ENCODE assay signal across 14 mouse cellular contexts in genomic region chr14:122471449-122472085, GRCm38 (mm10). TPM values are rescaled to one million over a fixed set of nuclear protein-coding genes. Genes with fewer than 3 reads are reported as not detected.
DNase-seq lines count a peak whose midpoint lies in the region; ATAC-seq lines count a peak whose summit lies in the region.
"Had no signal": no experiment of that assay in that cellular context is flagged by ENCODE, and none has a peak within 500 bp of the region (broad histone marks: within the 10 kb centered on the region; RNA-seq: fewer than 3 reads in every experiment).

No protein-coding gene starts in this region.

- peaks cover 100% of the 10 kb centered on the region for H3K27me3 ChIP-seq in intestine, embryonic 14.5 days (replicated peaks; ENCODE audit: control insufficient read depth, insufficient read depth, low read length)
- peaks cover 85% of the 10 kb centered on the region for H3K27me3 ChIP-seq in intestine, embryonic 16.5 days (replicated peaks; ENCODE audit: control insufficient read depth, insufficient read depth, low read length)
- H3K27me3 ChIP-seq in forebrain, embryonic 14.5 days (replicated peaks; ENCODE audit: control insufficient read depth, insufficient read depth, low read length) = peaks cover 24% of the 10 kb centered on the region
- H3K27me3 ChIP-seq in limb, embryonic 13.5 days = peaks cover 92% of the 10 kb centered on the region

- no peak overlapping the region for H3K9ac ChIP-seq in intestine, embryonic 14.5 days (ENCODE audit: low read length)
- H3K9ac ChIP-seq in intestine, embryonic 16.5 days (ENCODE audit: low read depth, low read length) = no peak overlapping the region
- peak overlapping the region; percentile 65 for H3K9ac ChIP-seq in forebrain, embryonic 14.5 days (ENCODE audit: low read length)
- H3K9ac ChIP-seq in limb, embryonic 13.5 days = no peak overlapping the region
- H3K9ac ChIP-seq: heart, embryonic 12.5 days had no signal

- no peak overlapping the region for H3K27ac ChIP-seq in intestine, embryonic 14.5 days (ENCODE audit: low read depth)
- H3K27ac ChIP-seq in intestine, embryonic 16.5 days (ENCODE audit: low read length) = no peak overlapping the region
- peak overlapping the region; percentile 99 for H3K27ac ChIP-seq in forebrain, embryonic 14.5 days (ENCODE audit: low read depth, low read length)
- no peak overlapping the region for H3K27ac ChIP-seq in limb, embryonic 13.5 days
- H3K27ac ChIP-seq: kidney, postnatal 0 days had no signal

- DNase-seq in intestine, embryonic 14.5 days (ENCODE audit: low spot score) = peak; percentile 65
- peak; percentile 42 for DNase-seq in forebrain, embryonic 14.5 days (ENCODE audit: low spot score)
- DNase-seq in retina, embryonic 14.5 days (ENCODE audit: low spot score) = peak; percentile 45
- DNase-seq in ovary, postnatal 36 days (ENCODE audit: low spot score) = no peak
- DNase-seq in urinary bladder, postnatal 36 days (ENCODE audit: low spot score in 2 of 2) = no peak
- no peak for DNase-seq in lung, postnatal 14 days
- DNase-seq: liver had no signal

- peaks cover 14% of the 10 kb centered on the region for H3K4me1 ChIP-seq in intestine, embryonic 14.5 days (replicated peaks; ENCODE audit: control insufficient read depth, insufficient read depth, low read length)
- H3K4me1 ChIP-seq in intestine, embryonic 16.5 days (ENCODE audit: control insufficient read depth, insufficient read depth, low read length) = peaks cover 18% of the 10 kb centered on the region
- H3K4me1 ChIP-seq in forebrain, embryonic 14.5 days (ENCODE audit: control insufficient read depth, insufficient read depth, low read length) = peaks cover 3% of the 10 kb centered on the region; the same call in 1 of the 2 replicates
- peaks cover 34% of the 10 kb centered on the region for H3K4me1 ChIP-seq in limb, embryonic 13.5 days

- no peak overlapping the region for H3K4me2 ChIP-seq in intestine, embryonic 14.5 days (ENCODE audit: low read length)
- no peak overlapping the region for H3K4me2 ChIP-seq in intestine, embryonic 16.5 days (ENCODE audit: low read depth, low read length)
- H3K4me2 ChIP-seq in forebrain, embryonic 14.5 days (ENCODE audit: low read length) = peak overlapping the region; percentile 73
- H3K4me2 ChIP-seq in limb, embryonic 13.5 days (replicated peaks) = peak overlapping the region; percentile 50
- H3K4me2 ChIP-seq: heart, embryonic 12.5 days had no signal

- no peak for ATAC-seq in intestine, embryonic 14.5 days (replicated peaks; ENCODE audit: low FRiP score, low TSS enrichment, low read depth)
- ATAC-seq in intestine, embryonic 16.5 days = no peak
- ATAC-seq in forebrain, embryonic 14.5 days = no peak
- ATAC-seq in limb, embryonic 13.5 days (ENCODE audit: low FRiP score, low read depth) = no peak

- no peak overlapping the region for H3K4me3 ChIP-seq in intestine, embryonic 14.5 days (ENCODE audit: low read depth, low read length)
- H3K4me3 ChIP-seq in intestine, embryonic 16.5 days (ENCODE audit: low read length) = no peak overlapping the region
- peak overlapping the region; percentile 13 for H3K4me3 ChIP-seq in forebrain, embryonic 14.5 days (ENCODE audit: low read depth, low read length)
- H3K4me3 ChIP-seq in limb, embryonic 13.5 days = 0 out of 2 replicates have a peak overlapping the region, but pooled peaks have one; percentile 7
- H3K4me3 ChIP-seq: heart, embryonic 12.5 days had no signal

- no peaks in the 10 kb centered on the region for H3K36me3 ChIP-seq in intestine, embryonic 14.5 days (ENCODE audit: control insufficient read depth, insufficient read depth, low read length)
- H3K36me3 ChIP-seq in intestine, embryonic 16.5 days (ENCODE audit: control insufficient read depth, insufficient read depth, low read length) = no peaks in the 10 kb centered on the region
- no peaks in the 10 kb centered on the region for H3K36me3 ChIP-seq in forebrain, embryonic 14.5 days (ENCODE audit: control insufficient read depth, insufficient read depth, low read length)
- H3K36me3 ChIP-seq in limb, embryonic 13.5 days = no peaks in the 10 kb centered on the region
- H3K36me3 ChIP-seq: heart, embryonic 12.5 days had no signal

- H3K9me3 ChIP-seq in intestine, embryonic 14.5 days (ENCODE audit: control insufficient read depth, low read length) = no peaks in the 10 kb centered on the region
- H3K9me3 ChIP-seq in intestine, embryonic 16.5 days (ENCODE audit: control insufficient read depth, low read length) = no peaks in the 10 kb centered on the region
- H3K9me3 ChIP-seq in forebrain, embryonic 14.5 days (replicated peaks; ENCODE audit: control insufficient read depth, low read length) = no peaks in the 10 kb centered on the region
- no peaks in the 10 kb centered on the region for H3K9me3 ChIP-seq in limb, embryonic 13.5 days
- H3K9me3 ChIP-seq: heart, embryonic 12.5 days had no signal

- WGBS in intestine, embryonic 14.5 days = 8% methylated on average over 31 of the region's 31 CpGs
- 8% methylated on average over 31 of the region's 31 CpGs for WGBS in intestine, embryonic 16.5 days
- 7% methylated on average over 29 of the region's 31 CpGs for WGBS in forebrain, embryonic 14.5 days
- WGBS in limb, embryonic 13.5 days = 11% methylated on average over 31 of the region's 31 CpGs

RNA-seq across cellular contexts. Expression of gene Zic2, which starts 3.7 kb away (rescaled TPM):
- not detected in 2 replicates for polyA plus RNA-seq in intestine, embryonic 14.5 days (2014; fragmentation: Nextera tagmentation; extraction: Ambion mirVana)
- polyA plus RNA-seq in intestine, embryonic 16.5 days (2015; fragmentation: Nextera tagmentation; extraction: Ambion mirVana) = not detected in 2 replicates
- polyA plus RNA-seq in forebrain, embryonic 14.5 days (2014; fragmentation: Nextera tagmentation; extraction: Ambion mirVana) = 7.3 and 9.8 TPM in 2 replicates
- 2.8 and 3.2 TPM in 2 replicates for polyA plus RNA-seq in limb, embryonic 13.5 days (2015; fragmentation: Nextera tagmentation; extraction: Ambion mirVana)
- polyA plus RNA-seq: heart, embryonic 12.5 days; kidney, postnatal 0 days; stomach, embryonic 16.5 days had no signal

RNA-seq across cellular contexts. Expression of gene Zic5, which starts 6.1 kb away (rescaled TPM):
- not detected in 2 replicates for polyA plus RNA-seq in intestine, embryonic 14.5 days (2014; fragmentation: Nextera tagmentation; extraction: Ambion mirVana)
- polyA plus RNA-seq in intestine, embryonic 16.5 days (2015; fragmentation: Nextera tagmentation; extraction: Ambion mirVana) = not detected in 2 replicates
- polyA plus RNA-seq in forebrain, embryonic 14.5 days (2014; fragmentation: Nextera tagmentation; extraction: Ambion mirVana) = 9.5 and 10.9 TPM in 2 replicates
- 2.3 and 2.6 TPM in 2 replicates for polyA plus RNA-seq in limb, embryonic 13.5 days (2015; fragmentation: Nextera tagmentation; extraction: Ambion mirVana)
- polyA plus RNA-seq: stomach, embryonic 16.5 days had no signal

RNA-seq across cellular contexts. Expression of gene Gm10837, which starts 18.8 kb away (rescaled TPM):
- polyA plus RNA-seq in intestine, embryonic 14.5 days (2014; fragmentation: Nextera tagmentation; extraction: Ambion mirVana) = not detected in 2 replicates
- polyA plus RNA-seq in intestine, embryonic 16.5 days (2015; fragmentation: Nextera tagmentation; extraction: Ambion mirVana) = not detected in 2 replicates
- polyA plus RNA-seq in forebrain, embryonic 14.5 days (2014; fragmentation: Nextera tagmentation; extraction: Ambion mirVana) = 0.32 and 0.55 TPM in 2 replicates
- polyA plus RNA-seq in limb, embryonic 13.5 days (2015; fragmentation: Nextera tagmentation; extraction: Ambion mirVana) = not detected in 2 replicates
- polyA plus RNA-seq: C2C12; frontal cortex, adult 2 months; heart, embryonic 12.5 days; kidney, postnatal 0 days; stomach, embryonic 16.5 days had no signal

RNA-seq across cellular contexts. Expression of gene Gm5089, which starts 20.7 kb away (rescaled TPM):
- polyA plus RNA-seq in intestine, embryonic 14.5 days (2014; fragmentation: Nextera tagmentation; extraction: Ambion mirVana) = not detected in 2 replicates
- not detected in 2 replicates for polyA plus RNA-seq in intestine, embryonic 16.5 days (2015; fragmentation: Nextera tagmentation; extraction: Ambion mirVana)
- 0.25 and 0.33 TPM in 2 replicates for polyA plus RNA-seq in forebrain, embryonic 14.5 days (2014; fragmentation: Nextera tagmentation; extraction: Ambion mirVana)
- polyA plus RNA-seq in limb, embryonic 13.5 days (2015; fragmentation: Nextera tagmentation; extraction: Ambion mirVana) = 0.18 and 0.37 TPM in 2 replicates
- polyA plus RNA-seq: C2C12; heart, embryonic 12.5 days; kidney, postnatal 0 days; stomach, embryonic 16.5 days had no signal

Comparison
In these comparisons a context has a peak if more than half of its experiments do, and no peak if none do; other contexts are left out.
1. DNase-seq: peak in intestine, embryonic 14.5 days (single experiment), forebrain, embryonic 14.5 days (single experiment) and retina, embryonic 14.5 days (single experiment); none in ovary, postnatal 36 days (single experiment), urinary bladder, postnatal 36 days (0 of 2) and lung, postnatal 14 days (single experiment).
2. H3K4me2 ChIP-seq: peak in forebrain, embryonic 14.5 days (single experiment) and limb, embryonic 13.5 days (single experiment); none in intestine, embryonic 14.5 days (single experiment) and intestine, embryonic 16.5 days (single experiment).
3. H3K4me3 ChIP-seq: peak in forebrain, embryonic 14.5 days (single experiment) and limb, embryonic 13.5 days (single experiment); none in intestine, embryonic 14.5 days (single experiment) and intestine, embryonic 16.5 days (single experiment).